Mouse (Mus musculus): ENCODE measurements around the gene Gm3468. TPM values are rescaled to one million over a fixed set of nuclear protein-coding genes. Genes with fewer than 3 reads are reported as not detected.

Gene Gm3468
- total RNA-seq (2023): not detected

GRCm38 (mm10) chr14:6108272-6108925 lies at the start of gene Gm3468:
Gene Gm3468, minus strand, starts transcription at chr14:6108665.

GRCm38 (mm10) chr14:6125707-6126106 lies 17.2 kb upstream of the Gm3468 start, which contains the start of gene Gm3476:
Gene Gm3476, minus strand, starts transcription at chr14:6125807.

GRCm38 (mm10) chr14:6093842-6094241 lies 14.6 kb downstream of the Gm3468 start, which contains the start of gene Gm8206:
Gene Gm8206, minus strand, starts transcription at chr14:6093942.

GRCm38 (mm10) chr14:6058167-6058566 lies 50.3 kb downstream of the Gm3468 start, which contains the start of gene Gm6337:
Gene Gm6337, minus strand, starts transcription at chr14:6058267.

Other genes with a start within 250 kb of the Gm3468 start
- gene Gm8237, start 228.3 kb downstream of the Gm3468 start, total RNA-seq (2023): not detected
- gene Gm3248, start 146.9 kb downstream of the Gm3468 start, total RNA-seq (2023): not detected
- gene Gm3453, start 129.5 kb downstream of the Gm3468 start, total RNA-seq (2023): not detected
- gene Gm6337, start 50.4 kb downstream of the Gm3468 start, total RNA-seq (2023): not detected
- gene Gm8206, start 14.7 kb downstream of the Gm3468 start, total RNA-seq (2023): not detected
- not detected for gene Gm3476, start 17.1 kb upstream of the Gm3468 start, total RNA-seq (2023)
- gene Gm21560, start 110.6 kb upstream of the Gm3468 start, total RNA-seq (2023): not detected
- gene Gm3411, start 178.6 kb upstream of the Gm3468 start, total RNA-seq (2023): 0.83 TPM
- gene Gm21103, start 196.2 kb upstream of the Gm3468 start, total RNA-seq (2023): not detected
- gene Gm3618, start 235.0 kb upstream of the Gm3468 start, total RNA-seq (2023): not detected

Measured in CD4-positive naive resting alpha-beta T cell, adult 57 days (primary cell).